Mouse (Mus musculus) limb, embryonic 15.5 days (tissue): ENCODE data around the gene Ofd1. TPM values are rescaled to one million over a fixed set of nuclear protein-coding genes. Genes with fewer than 3 reads are reported as not detected.

ENCODE experiments used
- ATAC-seq: fragments of 200-750 bp; cut with Nextera tagmentation; 2 replicates; pipeline ENCODE4 v1.8.0; 2017; ENCODE audit warnings: low read depth, moderate TSS enrichment; ENCODE audit not compliant: insufficient number of reproducible peaks, low FRiP score, low TSS enrichment
- H3K27ac ChIP-seq: fragments of 300-500 bp; sonication (generic); 2 replicates; pipeline ENCODE4 v1.5.1; 2015; ENCODE audit warnings: moderate library complexity, mild to moderate bottlenecking, inconsistent platforms
- H3K27me3 ChIP-seq: fragments of 300-500 bp; sonication (generic); 2 replicates; pipeline ENCODE4 v1.6.1; 2015; ENCODE audit warnings: inconsistent platforms
- H3K36me3 ChIP-seq: fragments of 300-500 bp; sonication (generic); 2 replicates; pipeline ENCODE4 v1.6.1; 2015; ENCODE audit warnings: inconsistent platforms
- H3K4me1 ChIP-seq: fragments of 300-500 bp; sonication (generic); 2 replicates; pipeline ENCODE4 v1.6.1; 2015; ENCODE audit warnings: inconsistent platforms
- H3K4me2 ChIP-seq: fragments of 300-500 bp; sonication (generic); 2 replicates; pipeline ENCODE4 v1.6.1; 2015; ENCODE audit warnings: mild to moderate bottlenecking, inconsistent platforms
- H3K4me3 ChIP-seq: fragments of 300-500 bp; sonication (generic); 2 replicates; pipeline ENCODE4 v1.5.1; 2015; ENCODE audit warnings: mild to moderate bottlenecking, inconsistent platforms
- H3K9ac ChIP-seq: fragments of 300-500 bp; sonication (generic); 2 replicates; pipeline ENCODE4 v1.6.1; 2015; ENCODE audit warnings: inconsistent platforms
- H3K9me3 ChIP-seq: fragments of 300-500 bp; sonication (generic); 2 replicates; pipeline ENCODE4 v1.6.1; 2016; ENCODE audit warnings: inconsistent platforms
- WGBS: fragments of 180-500 bp; shearing (Covaris S2); methylation state at CpG from one replicate; pipeline ENCODE4 v1.1.7; 2015; 5-methylcytosine and 5-hydroxymethylcytosine counted together
- polyA plus RNA-seq: library from polyadenylated mRNA; unstranded; fragments of >200 nt; fragmentation: Nextera tagmentation; extraction: Ambion mirVana; gene quantifications from 2 replicates; pipeline ENCODE4 v1.2.1, GENCODE M21; 2015

The Ofd1 gene
- polyA plus RNA-seq = 5.8 and 6.0 TPM in 2 replicates

DNA sequence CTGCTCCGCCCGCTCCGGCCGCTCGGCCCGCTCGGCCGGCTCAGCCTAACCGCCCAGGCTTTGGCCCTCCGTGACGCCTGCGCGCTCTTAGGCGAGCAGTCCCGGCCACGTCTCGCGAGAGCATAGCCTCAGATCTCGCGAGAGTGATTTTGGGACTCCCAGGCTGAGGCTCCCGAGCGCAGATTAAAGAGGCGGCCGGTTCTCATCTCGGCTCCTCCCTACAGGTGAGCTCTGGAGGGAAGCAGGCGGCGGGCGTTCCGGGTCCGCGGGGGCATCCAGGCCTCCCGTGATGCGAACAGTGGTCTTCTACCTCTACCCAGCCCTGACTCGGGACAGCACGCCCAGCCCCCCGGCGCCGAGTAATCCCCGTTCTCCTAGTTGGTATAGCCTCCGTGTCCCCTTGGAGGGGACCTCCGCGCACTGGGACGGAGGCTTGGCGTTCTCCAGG lies at the start of gene Ofd1:
Gene Ofd1, minus strand, starts transcription at position 89 of the 448 bp plus-strand sequence.
- Histone ChIP-seq H3K27ac (peak within 1 kb of the TSS; percentile 75), H3K4me3 (peak within 1 kb of the TSS; percentile 57), H3K9ac (peak within 1 kb of the TSS; percentile 65), H3K36me3 (no peaks in the 10 kb centered on the region), H3K4me1 (0 out of 2 replicates have a peak, but pooled peaks cover 3% of the 10 kb centered on the region), H3K4me2 (peak within 1 kb of the TSS; percentile 48), H3K27me3 (peaks cover 42% of the 10 kb centered on the region), H3K9me3 (no peaks in the 10 kb centered on the region)
- 16% methylated on average over 38 of the region's 44 CpGs for WGBS
- peak; percentile 95 for ATAC-seq

DNA sequence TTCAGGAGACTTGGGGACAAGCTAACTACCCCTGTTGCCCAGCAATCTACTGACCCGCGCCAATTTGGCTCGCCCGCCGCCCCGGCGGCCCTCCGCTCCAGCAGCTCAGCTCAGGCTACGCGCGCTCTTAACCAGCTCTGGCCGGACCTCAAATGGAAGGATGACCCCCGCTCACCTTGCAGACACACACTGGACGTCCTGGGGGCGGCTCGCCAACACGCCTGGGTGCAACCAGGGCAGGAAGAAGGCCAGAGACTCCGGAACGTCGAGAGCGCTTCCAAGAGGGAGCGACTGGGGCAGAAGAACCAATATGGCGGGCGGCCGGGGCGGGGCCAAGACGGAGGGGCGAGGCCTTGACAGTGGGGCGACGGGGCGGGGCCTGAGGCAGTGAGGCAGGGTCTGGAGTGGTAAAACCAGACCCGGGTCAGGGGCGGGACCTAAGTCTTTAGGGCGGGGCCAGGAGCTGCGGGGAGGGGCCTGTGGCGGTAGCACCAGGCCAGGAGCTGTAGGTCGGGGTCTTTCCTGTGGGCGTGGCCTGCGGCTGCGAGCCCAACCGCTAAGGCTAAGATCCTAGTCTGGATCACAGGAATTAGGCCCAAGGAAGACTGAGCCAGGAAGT lies 39.0 kb upstream of the Ofd1 start, which contains the start of gene Rab9:
Gene Rab9, minus strand, starts transcription at position 503 of the 619 bp plus-strand sequence.
- Histone ChIP-seq H3K4me2 (peak within 1 kb of the TSS; percentile 45), H3K36me3 (no peaks in the 10 kb centered on the region), H3K9me3 (no peaks in the 10 kb centered on the region), H3K27me3 (no peaks in the 10 kb centered on the region), H3K27ac (peak within 1 kb of the TSS; percentile 85), H3K9ac (peak within 1 kb of the TSS; percentile 63), H3K4me3 (peak within 1 kb of the TSS; percentile 57), H3K4me1 (no peaks in the 10 kb centered on the region)
- peak; percentile 99 for ATAC-seq
- WGBS = 24% methylated on average over 40 of the region's 41 CpGs

DNA sequence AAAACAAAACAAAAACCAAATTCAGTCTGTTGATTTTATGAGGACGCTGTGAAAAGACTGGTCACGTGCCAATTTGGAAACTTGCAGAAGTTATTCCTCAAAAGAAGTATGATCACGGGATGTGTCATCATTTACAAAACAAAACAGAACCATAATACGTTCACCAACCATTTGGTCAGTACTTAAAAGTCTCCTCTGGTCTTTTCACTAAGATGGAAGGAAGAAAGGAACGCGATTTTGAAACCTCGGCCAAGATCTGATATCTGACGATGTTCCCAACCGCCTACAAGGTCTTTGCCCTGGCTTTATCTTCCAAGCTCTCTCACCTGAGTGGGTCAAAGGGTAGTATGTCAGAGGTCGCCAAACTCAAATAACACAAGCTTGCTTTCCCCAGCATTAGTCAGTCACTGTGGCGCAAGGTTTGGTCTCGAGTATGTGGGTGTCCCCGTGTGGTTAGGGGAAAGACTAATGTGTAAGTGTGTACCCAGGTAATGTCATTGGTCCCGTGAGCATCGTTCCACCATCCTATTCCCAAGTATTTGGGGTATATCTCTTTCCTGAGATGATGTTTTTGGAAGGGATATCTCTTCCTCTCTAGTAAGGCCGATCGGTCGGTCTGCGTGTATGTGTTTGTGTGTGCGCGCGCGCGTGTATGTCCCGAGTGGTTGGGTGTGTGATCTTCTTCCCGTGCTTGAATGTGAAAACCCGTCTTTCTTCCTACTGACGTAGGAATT lies 38.3 kb upstream of the Ofd1 start:
- 26% methylated on average over 28 of the region's 28 CpGs for WGBS
- no peak for ATAC-seq
- peak overlapping the region; percentile 85 for H3K27ac ChIP-seq

DNA sequence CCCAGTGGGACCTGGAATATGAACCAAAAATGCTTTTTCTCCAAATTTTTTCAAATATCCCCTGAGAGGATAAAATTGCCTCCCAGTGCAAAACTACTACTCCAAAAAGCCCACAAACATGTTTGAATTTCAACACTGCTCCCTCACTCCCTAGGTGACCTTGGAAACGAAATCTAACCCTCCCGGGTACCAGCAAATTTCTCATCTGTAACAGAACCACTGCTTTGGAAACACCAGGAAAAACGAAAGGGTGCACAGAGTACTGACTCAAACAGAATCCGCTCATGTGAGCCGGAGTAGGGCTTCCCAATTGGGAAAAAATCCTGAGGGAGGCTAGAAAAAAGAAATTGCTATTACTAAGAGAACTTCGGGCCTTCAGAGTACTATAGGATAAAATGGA lies 36.9 kb upstream of the Ofd1 start:
- no peak overlapping the region for H3K9ac ChIP-seq
- WGBS = 53% methylated on average over 6 of the region's 6 CpGs

More for the DNA sequence above, 38.3 kb upstream of the Ofd1 start:
- Histone ChIP-seq H3K4me1 (no peaks in the 10 kb centered on the region), H3K4me2 (peak overlapping the region; percentile 45), H3K36me3 (no peaks in the 10 kb centered on the region), H3K4me3 (peak overlapping the region; percentile 57), H3K9me3 (no peaks in the 10 kb centered on the region), H3K9ac (peak overlapping the region; percentile 63), H3K27me3 (no peaks in the 10 kb centered on the region; the same call in 1 of the 2 replicates)

DNA sequence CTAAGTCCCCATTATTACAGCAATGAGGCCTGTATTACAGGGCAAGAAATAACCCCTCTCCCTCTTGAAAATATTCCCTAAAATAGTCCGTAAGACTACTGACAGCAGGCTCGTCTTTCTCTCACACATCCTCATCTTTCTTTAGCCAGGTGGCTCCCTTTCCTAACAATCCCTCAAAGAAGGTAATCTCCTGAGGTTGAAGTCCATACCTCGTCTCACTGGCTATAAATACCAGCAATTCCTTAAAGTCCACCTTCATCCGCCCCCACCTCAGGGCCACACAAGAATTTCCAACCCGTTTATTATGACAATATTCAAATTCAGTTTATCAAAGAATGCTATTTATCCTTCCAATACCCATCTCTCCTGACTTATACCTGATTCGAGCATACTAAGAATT lies 32.1 kb upstream of the Ofd1 start:
- H3K4me2 ChIP-seq = no peak overlapping the region
- no peaks in the 10 kb centered on the region for H3K36me3 ChIP-seq
- no peak overlapping the region for H3K4me3 ChIP-seq
- H3K27ac ChIP-seq = no peak overlapping the region
- no peak overlapping the region for H3K9ac ChIP-seq
- H3K27me3 ChIP-seq = peaks cover 3% of the 10 kb centered on the region; the same call in 1 of the 2 replicates
- H3K9me3 ChIP-seq = no peaks in the 10 kb centered on the region
- H3K4me1 ChIP-seq = no peaks in the 10 kb centered on the region
- 73% methylated on average over 6 of the region's 6 CpGs for WGBS
- ATAC-seq = no peak

More for the DNA sequence above, 36.9 kb upstream of the Ofd1 start:
- Histone ChIP-seq H3K9me3 (no peaks in the 10 kb centered on the region), H3K36me3 (no peaks in the 10 kb centered on the region), H3K27ac (no peak overlapping the region), H3K27me3 (no peaks in the 10 kb centered on the region; the same call in 1 of the 2 replicates), H3K4me3 (peak overlapping the region; percentile 57), H3K4me2 (peak overlapping the region; percentile 45), H3K4me1 (no peaks in the 10 kb centered on the region)
- no peak for ATAC-seq

DNA sequence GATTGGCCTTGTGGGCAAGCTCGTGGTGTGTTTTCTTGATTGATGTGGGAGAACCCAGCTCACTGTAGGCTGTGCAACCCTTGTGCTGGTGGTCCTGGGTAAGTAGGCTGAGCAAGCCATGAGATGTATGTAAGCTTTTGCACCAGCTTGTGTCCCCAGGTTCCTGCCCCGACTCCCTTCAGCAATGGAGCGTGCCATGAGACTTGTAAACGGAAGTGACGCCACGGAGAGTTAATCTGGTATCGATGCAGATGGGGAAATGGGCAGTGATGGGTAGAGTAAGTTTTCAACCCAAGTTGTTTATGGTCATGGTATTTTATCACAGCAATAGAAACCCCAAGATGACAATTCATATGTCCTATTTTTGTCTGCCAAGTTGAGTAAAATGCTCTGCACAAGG lies 27.8 kb upstream of the Ofd1 start:
- no peak overlapping the region for H3K4me3 ChIP-seq
- no peak for ATAC-seq
- no peaks in the 10 kb centered on the region for H3K4me1 ChIP-seq
- no peaks in the 10 kb centered on the region for H3K9me3 ChIP-seq
- no peak overlapping the region for H3K9ac ChIP-seq
- H3K4me2 ChIP-seq = no peak overlapping the region
- H3K27ac ChIP-seq = no peak overlapping the region
- H3K36me3 ChIP-seq = no peaks in the 10 kb centered on the region
- 0 out of 2 replicates have a peak, but pooled peaks cover 3% of the 10 kb centered on the region for H3K27me3 ChIP-seq
- 92% methylated on average over 7 of the region's 7 CpGs for WGBS

DNA sequence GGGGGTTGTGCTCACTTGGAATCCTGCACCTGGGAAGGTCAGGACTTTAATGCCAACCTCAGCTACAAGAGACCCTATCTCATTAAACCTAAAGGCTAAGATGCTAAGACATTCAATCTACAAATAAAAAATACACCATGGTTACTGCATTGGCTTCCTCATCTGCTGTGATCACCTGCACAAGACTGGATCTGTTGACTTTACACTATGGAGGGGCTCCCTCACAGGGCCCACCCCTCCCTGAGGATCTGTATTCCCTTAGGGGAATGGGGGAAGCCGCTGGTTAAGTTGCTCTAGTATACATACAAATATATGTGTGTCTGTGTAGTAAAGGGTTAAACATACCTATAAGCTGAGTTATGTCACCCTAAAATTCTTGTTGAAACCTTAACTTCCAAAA lies 15.0 kb upstream of the Ofd1 start:
- H3K4me3 ChIP-seq = no peak overlapping the region
- WGBS = 89% methylated on average over 1 of the region's 1 CpGs
- H3K9me3 ChIP-seq = no peaks in the 10 kb centered on the region
- no peak overlapping the region for H3K27ac ChIP-seq
- peaks cover 4% of the 10 kb centered on the region; the same call in 1 of the 2 replicates for H3K36me3 ChIP-seq
- H3K4me2 ChIP-seq = no peak overlapping the region
- H3K27me3 ChIP-seq = no peaks in the 10 kb centered on the region
- H3K4me1 ChIP-seq = no peaks in the 10 kb centered on the region
- H3K9ac ChIP-seq = no peak overlapping the region
- ATAC-seq = no peak

DNA sequence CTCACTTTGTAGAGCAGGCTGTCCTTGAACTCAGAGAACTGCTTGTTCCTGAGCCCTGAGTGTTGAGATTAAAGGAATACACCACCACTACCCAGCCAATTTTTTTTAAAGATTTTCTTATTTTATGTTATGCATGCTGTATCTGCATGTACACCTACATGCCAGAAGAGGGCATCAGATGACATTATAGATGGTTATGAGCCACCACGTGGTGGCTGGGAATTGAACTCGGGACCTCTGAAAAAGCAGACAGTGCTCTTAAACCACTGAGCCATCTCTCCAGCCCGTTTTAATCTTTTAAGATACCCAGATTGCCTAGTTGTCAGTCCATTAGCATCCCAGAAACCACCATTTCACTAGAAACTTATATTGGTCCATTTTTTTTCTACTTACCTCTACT lies 13.8 kb upstream of the Ofd1 start:
- Histone ChIP-seq H3K4me1 (no peaks in the 10 kb centered on the region), H3K27me3 (no peaks in the 10 kb centered on the region), H3K9me3 (no peaks in the 10 kb centered on the region), H3K9ac (no peak overlapping the region), H3K4me2 (no peak overlapping the region), H3K27ac (no peak overlapping the region), H3K36me3 (peaks cover 4% of the 10 kb centered on the region; the same call in 1 of the 2 replicates), H3K4me3 (no peak overlapping the region)
- no peak for ATAC-seq
- 70% methylated on average over 3 of the region's 3 CpGs for WGBS

DNA sequence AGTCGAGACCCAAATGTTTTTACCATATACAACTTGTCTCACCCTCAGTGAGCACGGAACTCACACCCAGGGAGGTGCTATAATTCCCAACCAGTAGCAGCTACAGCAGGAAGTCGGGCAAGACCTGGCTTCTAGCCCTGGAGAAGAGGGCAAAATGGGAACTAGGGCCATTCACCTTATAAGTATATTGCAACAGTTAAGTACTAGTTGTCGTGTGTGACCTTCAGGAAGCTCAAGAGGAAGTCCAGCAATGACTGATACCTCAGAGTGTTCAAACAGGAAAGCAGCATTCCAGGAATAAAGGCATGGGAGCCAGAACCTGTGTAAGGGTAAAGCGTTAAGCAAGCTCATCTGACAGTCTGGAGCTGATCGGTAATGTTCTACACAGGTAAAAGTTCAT lies 13.0 kb upstream of the Ofd1 start:
- H3K27ac ChIP-seq = no peak overlapping the region
- H3K36me3 ChIP-seq = peaks cover 4% of the 10 kb centered on the region; the same call in 1 of the 2 replicates
- H3K4me3 ChIP-seq = no peak overlapping the region
- 80% methylated on average over 6 of the region's 6 CpGs for WGBS
- no peaks in the 10 kb centered on the region for H3K4me1 ChIP-seq
- no peak overlapping the region for H3K4me2 ChIP-seq
- no peaks in the 10 kb centered on the region for H3K9me3 ChIP-seq
- H3K27me3 ChIP-seq = 0 out of 2 replicates have a peak, but pooled peaks cover 3% of the 10 kb centered on the region
- ATAC-seq = no peak
- no peak overlapping the region for H3K9ac ChIP-seq

DNA sequence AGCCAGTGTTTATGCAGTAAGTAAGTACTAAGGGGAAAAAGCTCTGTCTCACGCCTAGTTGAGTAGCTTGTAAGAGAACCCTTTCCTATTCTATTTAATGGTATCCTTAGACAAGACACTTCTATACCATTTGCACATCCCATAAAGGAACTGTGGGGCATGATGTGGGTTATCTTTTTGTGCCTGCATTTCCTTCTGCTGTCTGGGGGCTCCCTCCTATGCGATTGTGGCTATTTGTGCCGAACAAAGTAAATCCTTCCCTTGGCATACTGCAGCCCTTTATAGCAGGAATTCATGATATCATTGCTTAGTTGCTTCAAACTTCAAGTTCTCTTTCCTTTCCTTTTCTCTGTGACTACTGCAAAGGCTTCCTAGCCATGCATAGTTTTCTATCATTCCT lies 4.0 kb upstream of the Ofd1 start:
- Histone ChIP-seq H3K4me1 (0 out of 2 replicates have a peak, but pooled peaks cover 3% of the 10 kb centered on the region), H3K27me3 (peaks cover 35% of the 10 kb centered on the region), H3K27ac (no peak overlapping the region), H3K36me3 (no peaks in the 10 kb centered on the region), H3K4me2 (no peak overlapping the region), H3K9me3 (no peaks in the 10 kb centered on the region), H3K4me3 (no peak overlapping the region), H3K9ac (no peak overlapping the region)
- WGBS = 84% methylated on average over 3 of the region's 3 CpGs
- no peak for ATAC-seq

DNA sequence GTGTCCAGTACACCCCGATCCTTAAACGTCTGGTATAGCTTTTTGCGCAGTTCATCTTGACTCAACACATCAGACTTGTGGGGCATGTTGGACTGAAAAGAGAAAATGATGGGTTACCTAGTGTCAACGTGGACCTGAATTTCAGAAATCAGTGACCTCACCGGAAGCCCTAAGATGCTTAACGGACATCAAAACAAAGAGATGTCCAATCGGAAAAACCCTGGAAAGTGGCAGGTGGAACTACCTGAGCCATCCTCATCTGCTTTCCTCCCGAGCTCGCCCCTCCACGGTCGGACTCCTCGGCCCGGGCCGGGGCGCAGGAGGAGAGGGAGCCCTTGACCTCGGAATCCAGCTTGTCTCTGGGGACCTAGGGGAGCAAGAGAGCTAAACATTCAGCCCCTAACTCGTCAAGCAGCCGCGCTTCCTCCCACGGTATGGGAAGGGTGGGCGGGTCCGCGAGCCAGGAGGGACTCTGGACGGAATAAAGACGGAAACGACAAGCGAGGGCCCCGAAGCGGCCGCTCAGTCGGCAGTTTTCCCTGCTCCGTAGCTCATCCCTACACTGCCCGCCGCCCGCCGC lies 378 bp downstream of the Ofd1 start, which contains the start of gene Trappc2:
Gene Trappc2, plus strand, starts transcription at position 539 of the 580 bp plus-strand sequence.
- H3K9ac ChIP-seq = peak within 1 kb of the TSS; percentile 65
- H3K4me1 ChIP-seq = 0 out of 2 replicates have a peak, but pooled peaks cover 3% of the 10 kb centered on the region
- peak within 1 kb of the TSS; percentile 48 for H3K4me2 ChIP-seq
- ATAC-seq = peak; percentile 79; the same call in 1 of the 2 replicates
- peak within 1 kb of the TSS; percentile 75 for H3K27ac ChIP-seq
- peaks cover 41% of the 10 kb centered on the region for H3K27me3 ChIP-seq
- H3K9me3 ChIP-seq = no peaks in the 10 kb centered on the region
- H3K4me3 ChIP-seq = peak within 1 kb of the TSS; percentile 57
- no peaks in the 10 kb centered on the region for H3K36me3 ChIP-seq
- 16% methylated on average over 30 of the region's 36 CpGs for WGBS
